Mouse (Mus musculus): ENCODE data around the gene Gm5269. TPM values are rescaled to one million over a fixed set of nuclear protein-coding genes. Genes with fewer than 3 reads are reported as not detected.

Gm5269 gene
- total and polyA plus RNA-seq, 3 experiments: not detected

DNA sequence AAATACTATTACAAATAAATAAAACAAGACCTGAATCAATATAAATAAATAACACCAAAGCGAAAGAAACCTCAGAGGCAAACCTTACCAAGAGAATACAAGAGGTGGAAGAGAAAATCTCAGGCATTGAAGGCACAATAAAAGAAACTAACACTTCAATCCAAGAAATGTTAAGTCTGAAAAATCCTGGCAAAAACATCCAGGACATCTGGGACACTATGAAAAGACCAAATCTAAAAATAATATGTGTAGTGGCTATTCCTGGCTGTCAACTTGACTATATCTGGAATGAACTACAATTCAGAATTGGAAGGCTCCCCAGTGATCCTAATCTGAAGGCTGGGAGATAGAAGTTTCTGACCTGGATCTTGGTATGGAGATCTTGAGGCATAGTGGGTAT lies 44.6 kb downstream of the Gm5269 start:
- Histone ChIP-seq H3K36me3 (replicated peaks) (no peaks in the 10 kb centered on the region), H3K4me3 (ENCODE audit: low read depth, low read length) (no peak overlapping the region), H3K27me3 (ENCODE audit: insufficient read depth, low read length) (no peaks in the 10 kb centered on the region), H3K9me3 (replicated peaks) (no peaks in the 10 kb centered on the region), H3K4me1 (ENCODE audit: insufficient read depth, low read depth, low read length) (peaks cover 2% of the 10 kb centered on the region; the same call in 1 of the 2 replicates)
- no peak for TF ChIP-seq TAL1 (conservative IDR thresholded peaks at IDR 0.05; ENCODE audit: low read depth, low read length)
- no peak for TF ChIP-seq CTCF (IDR thresholded peaks at IDR 0.05; ENCODE audit: low read depth, low read length)
- no peak for TF ChIP-seq GATA2 (IDR thresholded peaks at IDR 0.05; ENCODE audit: borderline replicate concordance, low read depth, low read length)
- TF ChIP-seq POLR2AphosphoS5 (IDR thresholded peaks at IDR 0.05; ENCODE audit: insufficient replicate concordance, low read depth, low read length): no peak
- no peak for TF ChIP-seq GATA1 (IDR thresholded peaks at IDR 0.05; ENCODE audit: borderline replicate concordance, low read length)
- no peak for ATAC-seq (ENCODE audit: extremely low read depth, insufficient number of reproducible peaks, low FRiP score, poor library complexity, severe bottlenecking)
- no peak for DNase-seq (ENCODE audit: low spot score)

Other genes with a start within 250 kb of the Gm5269 start
- 137 and 162 TPM in 2 replicates for gene Wdr75, start 95.1 kb downstream of the Gm5269 start, total RNA-seq (2014; fragmentation: Nextera tagmentation)
- gene Wdr75, start 95.1 kb downstream of the Gm5269 start, total RNA-seq (2017): 136 TPM in 2 replicates
- gene Wdr75, start 95.1 kb downstream of the Gm5269 start, polyA plus RNA-seq (2012): 6.3 and 12.5 TPM in 2 replicates
- gene Slc40a1, start 36.2 kb upstream of the Gm5269 start, total RNA-seq (2014; fragmentation: Nextera tagmentation): 35.7 and 56.4 TPM in 2 replicates
- gene Slc40a1, start 36.2 kb upstream of the Gm5269 start, total RNA-seq (2017): 37.3 and 43.3 TPM in 2 replicates
- gene Slc40a1, start 36.2 kb upstream of the Gm5269 start, polyA plus RNA-seq (2012): 2.9 and 3.0 TPM in 2 replicates
- gene Dnah7b, start 176.0 kb upstream of the Gm5269 start, total RNA-seq (2014; fragmentation: Nextera tagmentation): not detected in 2 replicates
- 0.23 and 0.76 TPM in 2 replicates for gene Dnah7b, start 176.0 kb upstream of the Gm5269 start, total RNA-seq (2017)
- not detected in 2 replicates for gene Dnah7b, start 176.0 kb upstream of the Gm5269 start, polyA plus RNA-seq (2012)

All from G1E (cell line).